Mouse (Mus musculus) CH12F3 (cell line): Measurements from ENCODE around the gene Krtcap2.
"Not testable (repeated sequence)": the region's sequence is repeated elsewhere in the genome, so short reads cannot be mapped to it uniquely, and the experiment has no call there.

ENCODE experiments used
- in situ Hi-C: fragments of 300-500 bp; cut with MboI; formaldehyde crosslinking; loops from 2 replicates; pipeline ENCODE4 v1.14.3; 2020; ENCODE audit warnings: low sequenced_read_pairs

Krtcap2 gene

GRCm38 (mm10) chr3:89245688-89246171 lies at the start of gene Krtcap2:
Gene Krtcap2 (plus strand): TSS chr3:89245966.
- in situ Hi-C loops: loop anchor here (5.0 kb wide), 1 partner anchor 37 kb away; the partner anchor contains the start of gene Efna1

GRCm38 (mm10) chr3:89195979-89196877 lies 49.5 kb upstream of the Krtcap2 start:
- in situ Hi-C loops: no loop called here

DNA sequence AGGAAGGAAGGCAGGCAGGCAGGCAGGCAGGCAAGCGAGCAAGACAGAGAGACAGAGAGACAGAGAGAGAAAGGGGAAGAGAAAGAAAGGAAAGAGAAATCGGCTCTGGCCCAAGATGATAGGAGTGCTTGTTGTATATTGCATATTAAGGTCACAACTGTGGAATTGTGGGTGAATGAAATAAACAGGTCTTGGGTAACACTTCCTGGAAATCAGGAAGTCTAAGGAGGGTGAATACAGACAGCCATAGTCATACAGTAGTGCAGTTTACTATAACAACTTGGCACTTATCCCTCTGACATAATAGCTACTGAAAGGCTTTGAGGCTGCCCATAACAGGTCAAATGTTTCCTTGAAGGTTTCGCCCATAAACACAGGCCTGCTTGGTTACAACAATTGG lies 45.9 kb upstream of the Krtcap2 start:
- in situ Hi-C loops: no loop called here

GRCm38 (mm10) chr3:89202253-89203141 lies 43.3 kb upstream of the Krtcap2 start, which contains the start of gene Gba:
Gene Gba (plus strand): TSS chr3:89202928.
- in situ Hi-C loops: no loop called here

DNA sequence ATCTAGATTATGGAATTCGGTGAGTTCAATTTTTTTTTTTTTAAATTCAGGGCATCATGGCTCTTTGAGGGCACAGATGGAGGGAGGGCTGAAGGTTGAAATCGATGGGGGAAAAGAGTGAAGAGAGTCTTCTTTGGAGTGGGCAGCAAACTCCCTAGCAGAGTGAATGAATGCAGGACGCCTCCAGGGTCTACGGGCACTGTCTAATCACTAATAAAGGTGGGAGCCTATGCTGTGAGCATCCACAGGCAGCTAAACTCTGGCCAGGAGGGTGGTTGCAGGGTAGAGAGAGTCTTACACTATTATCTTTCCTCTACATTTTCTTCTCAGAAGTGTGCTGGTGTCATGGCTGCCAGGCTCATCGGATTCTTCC lies 42.6 kb upstream of the Krtcap2 start:
- in situ Hi-C loops: no loop called here

DNA sequence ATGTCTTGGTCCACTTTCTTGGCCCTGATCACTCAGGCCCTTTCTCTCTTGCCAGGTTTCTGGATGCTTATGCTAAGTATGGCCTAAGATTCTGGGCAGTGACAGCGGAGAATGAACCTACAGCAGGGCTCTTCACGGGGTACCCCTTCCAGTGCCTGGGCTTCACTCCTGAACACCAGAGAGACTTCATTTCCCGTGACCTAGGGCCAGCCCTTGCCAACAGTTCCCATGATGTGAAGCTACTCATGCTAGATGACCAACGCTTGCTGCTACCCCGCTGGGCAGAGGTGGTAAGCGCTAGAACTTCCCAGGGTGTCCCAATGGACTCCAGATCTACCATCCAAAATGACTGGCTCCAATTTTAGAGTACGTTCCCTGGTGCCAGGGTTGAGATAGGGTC lies 39.7 kb upstream of the Krtcap2 start:
- in situ Hi-C loops: no loop called here

- in situ Hi-C loops: no loop called here
These were observed 39.1 kb upstream of the Krtcap2 start for GRCm38 (mm10) chr3:89206695-89207094.

DNA sequence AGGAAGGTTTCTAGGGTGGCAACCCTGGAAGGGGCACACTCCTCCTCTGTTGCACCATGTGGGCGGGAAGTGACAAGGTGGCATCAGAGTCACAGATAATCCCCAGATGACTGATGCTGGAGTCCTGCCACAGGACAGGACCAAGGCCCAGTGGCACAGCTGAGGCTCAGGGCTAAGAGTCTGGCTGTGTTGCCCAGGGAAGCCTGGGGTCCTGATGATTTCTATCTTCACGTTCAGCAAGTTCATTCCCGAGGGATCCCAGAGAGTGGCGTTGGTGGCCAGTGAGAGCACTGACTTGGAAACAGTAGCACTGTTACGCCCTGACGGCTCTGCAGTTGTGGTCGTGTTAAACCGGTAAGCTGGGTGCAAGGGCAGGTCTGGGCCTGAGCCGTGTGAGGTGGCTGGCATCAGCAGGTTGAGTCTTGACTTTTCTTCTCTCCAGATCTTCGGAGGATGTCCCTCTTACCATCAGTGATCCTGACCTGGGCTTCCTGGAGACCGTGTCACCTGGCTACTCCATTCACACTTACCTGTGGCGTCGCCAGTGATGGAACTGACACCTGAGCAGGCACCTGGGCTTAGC lies 37.6 kb upstream of the Krtcap2 start:
- in situ Hi-C loops: no loop called here

DNA sequence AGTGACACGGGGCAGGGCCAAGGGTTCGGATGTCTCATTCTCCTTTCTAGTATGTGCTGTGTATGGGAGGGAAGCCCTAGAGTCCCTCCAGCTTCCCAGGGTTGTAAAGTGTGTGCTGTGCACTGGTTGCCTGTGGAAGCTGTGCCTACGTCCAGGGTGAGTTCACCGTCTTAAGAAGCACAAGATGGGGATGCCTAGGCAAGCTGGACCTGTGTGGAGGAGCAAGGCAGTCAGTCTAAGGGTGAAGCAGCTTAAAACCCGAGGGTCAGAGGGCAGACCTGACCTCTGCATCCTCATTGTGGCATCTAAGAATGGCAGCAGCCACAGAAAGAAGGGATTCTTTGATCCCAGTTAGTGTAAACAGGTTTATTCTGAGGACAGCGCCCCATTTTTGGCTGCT lies 37.0 kb upstream of the Krtcap2 start:
- in situ Hi-C loops: no loop called here

DNA sequence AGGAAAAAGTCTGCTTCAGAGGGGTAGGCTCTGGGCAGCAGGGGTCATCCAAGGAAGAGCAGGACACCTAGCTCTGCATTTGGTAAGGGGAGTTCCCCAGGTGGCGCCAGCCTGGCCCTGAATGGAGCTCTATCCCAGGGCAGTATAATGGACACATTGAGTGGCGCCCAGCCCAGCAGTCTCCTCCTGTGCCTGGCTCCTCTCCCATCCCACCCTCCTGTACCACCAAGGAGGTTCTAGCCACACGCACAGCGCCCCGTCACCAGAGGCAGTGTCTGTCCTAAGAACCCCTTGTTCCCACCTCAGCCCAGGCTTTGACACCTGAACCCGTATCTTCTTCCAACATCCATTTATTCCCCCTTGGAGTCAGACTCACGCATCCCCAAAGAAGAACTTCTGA lies 36.0 kb upstream of the Krtcap2 start:
- in situ Hi-C loops: no loop called here

GRCm38 (mm10) chr3:89210162-89210561 lies 35.6 kb upstream of the Krtcap2 start:
- in situ Hi-C loops: no loop called here

GRCm38 (mm10) chr3:89210731-89211130 lies 35.0 kb upstream of the Krtcap2 start:
- in situ Hi-C loops: no loop called here

GRCm38 (mm10) chr3:89213803-89214530 lies 31.8 kb upstream of the Krtcap2 start:
- in situ Hi-C loops: no loop called here

GRCm38 (mm10) chr3:89214681-89215411 lies 30.9 kb upstream of the Krtcap2 start, which contains the start of gene Thbs3:
Gene Thbs3 (plus strand): TSS chr3:89215180.
- in situ Hi-C loops: no loop called here

- in situ Hi-C loops: no loop called here
These were observed 29.9 kb upstream of the Krtcap2 start for GRCm38 (mm10) chr3:89215853-89216252.

GRCm38 (mm10) chr3:89216407-89216806 lies 29.4 kb upstream of the Krtcap2 start:
- in situ Hi-C loops: not testable (repeated sequence)

DNA sequence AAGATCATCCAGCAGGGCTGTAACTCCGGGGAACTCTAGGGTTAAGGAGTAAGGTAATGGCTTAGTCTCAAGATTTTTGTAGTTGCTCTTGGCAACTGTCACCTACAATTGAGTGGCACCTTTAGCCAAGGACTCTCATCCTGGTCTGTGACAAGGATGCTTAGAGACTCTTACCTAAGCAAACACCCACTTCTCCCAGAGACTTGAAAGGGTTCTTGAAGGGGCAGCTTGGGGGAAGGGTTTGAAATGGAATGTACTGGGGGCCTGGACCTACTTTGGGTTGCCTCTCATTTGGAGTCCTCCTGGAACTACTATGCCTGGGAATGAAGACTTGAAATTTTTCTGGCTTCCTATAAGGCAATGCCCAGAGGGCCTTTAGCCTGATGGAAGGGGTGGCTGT lies 27.5 kb upstream of the Krtcap2 start:
- in situ Hi-C loops: no loop called here

DNA sequence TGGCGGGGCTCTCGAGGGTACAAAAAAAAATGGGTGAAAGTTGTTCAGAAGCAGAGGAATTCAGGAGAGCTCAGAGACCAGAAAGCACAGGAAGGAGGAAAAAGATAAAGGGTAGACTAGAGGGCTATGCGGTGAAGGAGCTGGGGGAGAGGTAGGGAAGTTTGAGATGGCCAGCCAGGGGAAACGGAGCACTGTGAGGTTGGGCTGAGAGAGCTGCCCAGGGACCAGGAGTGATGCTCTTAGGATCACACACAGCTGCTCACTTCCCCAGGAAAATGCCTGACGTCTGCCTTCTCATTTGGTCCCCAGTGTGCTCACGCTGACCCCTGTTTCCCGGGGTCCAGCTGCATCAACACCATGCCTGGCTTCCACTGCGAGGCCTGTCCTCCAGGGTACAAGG lies 26.2 kb upstream of the Krtcap2 start:
- in situ Hi-C loops: no loop called here

DNA sequence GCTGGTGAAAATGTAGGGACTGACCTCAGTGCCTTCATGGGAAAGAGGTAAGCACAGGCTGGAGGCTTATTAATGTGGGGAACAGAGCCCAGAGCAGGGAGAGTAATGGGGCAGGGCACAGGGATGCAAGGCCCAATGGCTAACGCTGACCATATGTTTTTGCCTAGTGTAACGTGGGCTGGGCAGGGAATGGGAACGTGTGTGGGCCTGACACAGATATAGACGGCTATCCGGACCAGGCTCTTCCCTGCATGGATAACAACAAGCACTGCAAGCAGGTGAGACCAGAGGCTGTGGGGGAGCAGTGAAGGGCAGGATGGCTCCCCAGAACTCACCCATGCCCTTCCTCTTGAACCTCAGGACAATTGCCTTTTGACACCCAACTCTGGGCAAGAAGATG lies 24.6 kb upstream of the Krtcap2 start:
- in situ Hi-C loops: no loop called here

- in situ Hi-C loops: no loop called here
These were observed 21.0 kb upstream of the Krtcap2 start for GRCm38 (mm10) chr3:89224796-89225195.
